8 mouse cellular contexts compared by ENCODE assay signal in the genomic region with DNA sequence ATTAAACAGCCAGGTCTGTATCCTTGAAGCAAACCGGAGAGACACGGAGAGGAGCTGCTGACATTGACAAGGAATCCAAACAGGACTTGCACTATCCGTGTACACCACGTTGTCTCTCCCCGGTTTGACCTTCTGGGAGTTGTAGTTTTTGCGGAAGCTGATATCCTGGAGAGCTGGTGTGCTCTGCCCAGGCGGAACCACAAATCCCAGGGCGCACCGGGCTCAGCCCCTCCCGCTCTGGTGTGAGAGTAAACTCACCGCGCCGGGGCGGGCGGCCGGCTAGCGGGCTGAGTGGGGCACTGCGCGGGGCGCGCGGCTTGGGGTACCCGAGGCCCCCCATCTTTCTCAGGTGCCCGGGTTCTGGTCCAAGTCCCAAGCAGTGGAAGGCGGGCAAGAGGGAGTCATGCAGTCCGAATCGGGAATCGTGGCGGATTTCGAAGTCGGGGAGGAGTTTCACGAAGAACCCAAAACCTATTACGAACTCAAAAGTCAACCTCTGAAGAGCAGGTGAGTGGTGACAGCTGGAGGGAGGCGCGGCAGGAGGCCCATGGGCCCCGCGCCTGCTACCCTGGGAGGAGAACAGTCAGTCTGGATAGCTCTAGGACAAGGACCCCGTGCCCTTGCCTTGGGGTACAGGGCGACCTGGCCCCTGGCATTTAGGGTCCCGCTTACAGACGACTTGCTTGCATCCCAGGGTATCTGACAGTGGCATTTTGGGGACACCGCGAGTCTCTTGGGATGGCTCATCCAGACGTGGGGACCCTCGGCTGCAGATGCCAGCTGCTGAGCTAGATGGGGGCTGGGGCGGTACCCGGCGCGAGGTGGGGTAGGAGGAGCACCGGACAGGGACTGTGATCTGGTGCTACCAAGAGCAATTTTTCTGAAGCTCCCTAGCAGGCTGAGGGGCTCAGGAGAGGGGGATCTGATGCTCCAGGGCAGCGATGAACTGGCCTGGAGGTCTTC. TPM values are rescaled to one million over a fixed set of nuclear protein-coding genes. Genes with fewer than 3 reads are reported as not detected.
DNase-seq lines count a peak whose midpoint lies in the region; ATAC-seq lines count a peak whose summit lies in the region.

TSS of gene Mitf (plus strand) at position 272 of the 963 bp plus-strand sequence.

- H3K27ac ChIP-seq in hindbrain, embryonic 11.5 days (ENCODE audit: low read depth, low read length), result no peak within 1 kb of the TSS

- peak; percentile 97 for DNase-seq in Muller cell, postnatal 12 days (ENCODE audit: inconsistent ontology term)
- peak; percentile 95 for DNase-seq in cerebellum, adult 9-11 months
- peak; percentile 91 to 95 for DNase-seq in frontal cortex, adult 2 months (ENCODE audit: extremely low spot score in 1 of 2, low spot score in 1 of 2)
- DNase-seq in hindbrain, embryonic 11.5 days (ENCODE audit: low spot score), result peak; percentile 92
- DNase-seq in layer of hippocampus, postnatal 10 days (ENCODE audit: low spot score in 2 of 2), result peak; percentile 84 to 90
- DNase-seq in lung, postnatal 10 days, result peak; percentile 95
- DNase-seq in ovary, postnatal 36 days (ENCODE audit: low spot score), result peak; percentile 89
- DNase-seq in thymus, postnatal 25 days, result peak; percentile 89

- ATAC-seq in hindbrain, embryonic 11.5 days (ENCODE audit: low FRiP score), result peak; percentile 98

- H3K36me3 ChIP-seq in hindbrain, embryonic 11.5 days (ENCODE audit: control insufficient read depth, insufficient read depth, low read length), result no peaks in the 10 kb centered on the region

- peak within 1 kb of the TSS; percentile 85 for H3K4me2 ChIP-seq in hindbrain, embryonic 11.5 days (replicated peaks; ENCODE audit: low read depth, low read length)

- H3K9me3 ChIP-seq in hindbrain, embryonic 11.5 days (ENCODE audit: control insufficient read depth, low read length), result no peaks in the 10 kb centered on the region

- WGBS in hindbrain, embryonic 11.5 days, result under 1% methylated on average over 51 of the region's 51 CpGs

- H3K4me1 ChIP-seq in hindbrain, embryonic 11.5 days (replicated peaks; ENCODE audit: control insufficient read depth, insufficient read depth, low read length), result no peaks in the 10 kb centered on the region

- peak within 1 kb of the TSS; percentile 70 for H3K4me3 ChIP-seq in hindbrain, embryonic 11.5 days (ENCODE audit: low read depth, low read length)

- H3K27me3 ChIP-seq in hindbrain, embryonic 11.5 days (ENCODE audit: control insufficient read depth, insufficient read depth, low read length), result no peaks in the 10 kb centered on the region

- H3K9ac ChIP-seq in hindbrain, embryonic 11.5 days (ENCODE audit: low read depth, low read length), result peak within 1 kb of the TSS; percentile 57

RNA-seq across cellular contexts. Expression of gene Mitf, which starts in this region (rescaled TPM):
- polyA plus RNA-seq in frontal cortex, adult 2 months (2012; rRNA removed), result 10.5 and 13.3 TPM in 2 replicates
- 1.2 and 1.3 TPM in 2 replicates for polyA plus RNA-seq in hindbrain, embryonic 11.5 days (2014; fragmentation: Nextera tagmentation; extraction: Ambion mirVana)
- total RNA-seq in layer of hippocampus, postnatal 10 days (2021), result 1 to 10 TPM; 3.7 to 3.9 TPM
